In the genomic region with DNA sequence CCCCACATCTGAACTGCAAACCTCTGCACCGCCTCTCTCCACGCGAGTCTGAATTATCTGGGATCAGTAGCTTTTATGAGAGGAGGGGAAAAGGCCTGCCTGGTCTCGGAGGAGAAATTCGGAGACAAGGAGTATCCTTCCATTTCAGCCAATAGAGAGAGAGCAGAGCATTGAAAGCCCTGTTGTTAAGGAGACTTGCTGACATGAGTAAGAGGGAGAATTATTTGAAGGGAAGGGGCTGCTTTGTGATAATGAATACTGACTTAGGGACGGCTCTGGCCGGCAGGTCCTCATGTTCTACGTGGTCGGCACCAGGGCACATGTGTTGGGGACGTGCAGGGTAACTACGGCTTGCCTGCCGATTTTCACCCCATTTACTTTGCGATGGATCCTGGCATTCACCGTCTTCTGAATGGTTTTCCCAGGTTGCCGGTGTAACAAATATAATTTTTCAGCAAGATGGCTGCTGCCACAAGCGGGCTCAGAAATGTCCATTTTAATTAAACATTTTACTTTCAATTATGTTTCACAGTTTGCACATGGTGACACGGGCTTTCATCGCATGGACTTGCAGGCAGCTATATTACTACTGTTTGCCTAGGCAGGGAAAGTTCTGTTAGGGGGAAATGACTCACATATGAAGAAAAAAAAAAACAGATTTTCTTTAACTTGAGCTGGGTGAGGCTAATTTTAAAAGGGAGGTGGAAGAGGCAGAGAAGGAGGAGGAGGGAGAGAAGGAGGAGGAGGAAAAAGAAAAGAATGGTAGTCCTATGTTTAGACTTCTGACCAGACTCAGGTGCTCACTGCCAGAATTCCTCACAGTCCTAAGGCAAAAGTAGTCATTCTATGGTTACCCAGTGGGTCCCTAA, we compare ENCODE assay signal across 10 mouse cellular contexts.
DNase-seq lines count a peak whose midpoint lies in the region; ATAC-seq lines count a peak whose summit lies in the region.
"Had no signal": no experiment of that assay in that cellular context is flagged by ENCODE, and none has a peak within 500 bp of the region (broad histone marks: within the 10 kb centered on the region; RNA-seq: fewer than 3 reads in every experiment).

No protein-coding gene starts in this region.

- no peak for DNase-seq in heart, postnatal 14 days
- peak; percentile 19 for DNase-seq in right cerebral cortex, postnatal 25 days
- no peak for DNase-seq in right cerebral cortex, postnatal 10 days (ENCODE audit: low spot score in 2 of 2)
- DNase-seq: right cerebral cortex, adult 18-20 months had no signal

- H3K9ac ChIP-seq in heart, embryonic 12.5 days = no peak overlapping the region
- H3K9ac ChIP-seq in hindbrain, embryonic 13.5 days = peak overlapping the region; percentile 46; the same call in 1 of the 2 replicates
- 0 out of 2 replicates have a peak overlapping the region, but pooled peaks have one; percentile 6 for H3K9ac ChIP-seq in neural tube, embryonic 13.5 days
- H3K9ac ChIP-seq in intestine, embryonic 16.5 days (ENCODE audit: low read depth, low read length) = no peak overlapping the region
- H3K9ac ChIP-seq: liver, embryonic 14.5 days had no signal

- H3K9me3 ChIP-seq in heart, embryonic 12.5 days (replicated peaks) = no peaks in the 10 kb centered on the region
- no peaks in the 10 kb centered on the region for H3K9me3 ChIP-seq in hindbrain, embryonic 13.5 days
- H3K9me3 ChIP-seq in neural tube, embryonic 13.5 days = no peaks in the 10 kb centered on the region
- H3K9me3 ChIP-seq in intestine, embryonic 16.5 days (ENCODE audit: control insufficient read depth, low read length) = no peaks in the 10 kb centered on the region

- 50% methylated on average over 18 of the region's 18 CpGs for WGBS in heart, embryonic 12.5 days
- 36% methylated on average over 18 of the region's 18 CpGs for WGBS in hindbrain, embryonic 13.5 days
- WGBS in neural tube, embryonic 13.5 days = 31% methylated on average over 18 of the region's 18 CpGs
- 71% methylated on average over 18 of the region's 18 CpGs for WGBS in intestine, embryonic 16.5 days

- intact Hi-C loops in heart, postnatal 14 days (cut with DNase I) = loop anchor here (5.0 kb wide), 1 partner anchor 844 kb away; no protein-coding TSS in a partner anchor

- H3K36me3 ChIP-seq in heart, embryonic 12.5 days = no peaks in the 10 kb centered on the region
- no peaks in the 10 kb centered on the region for H3K36me3 ChIP-seq in hindbrain, embryonic 13.5 days
- H3K36me3 ChIP-seq in neural tube, embryonic 13.5 days = no peaks in the 10 kb centered on the region
- H3K36me3 ChIP-seq in intestine, embryonic 16.5 days (ENCODE audit: control insufficient read depth, insufficient read depth, low read length) = no peaks in the 10 kb centered on the region

- peak overlapping the region; percentile 44 for H3K4me2 ChIP-seq in heart, embryonic 12.5 days
- H3K4me2 ChIP-seq in hindbrain, embryonic 13.5 days = peak overlapping the region; percentile 48
- H3K4me2 ChIP-seq in neural tube, embryonic 13.5 days = peak overlapping the region; percentile 48
- H3K4me2 ChIP-seq in intestine, embryonic 16.5 days (ENCODE audit: low read depth, low read length) = no peak overlapping the region

- no peaks in the 10 kb centered on the region for H3K27me3 ChIP-seq in heart, embryonic 12.5 days (replicated peaks)
- peaks cover 14% of the 10 kb centered on the region; the same call in 1 of the 2 replicates for H3K27me3 ChIP-seq in hindbrain, embryonic 13.5 days
- peaks cover 33% of the 10 kb centered on the region for H3K27me3 ChIP-seq in neural tube, embryonic 13.5 days
- no peaks in the 10 kb centered on the region for H3K27me3 ChIP-seq in intestine, embryonic 16.5 days (replicated peaks; ENCODE audit: control insufficient read depth, insufficient read depth, low read length)

- no peak for ATAC-seq in heart, embryonic 12.5 days (ENCODE audit: insufficient number of reproducible peaks, low FRiP score)
- ATAC-seq in hindbrain, embryonic 13.5 days (ENCODE audit: low FRiP score) = no peak
- ATAC-seq in neural tube, embryonic 13.5 days (ENCODE audit: low read depth) = no peak
- no peak for ATAC-seq in intestine, embryonic 16.5 days
- no peak for ATAC-seq in erythroblast, adult 5-6 weeks (replicated peaks; ENCODE audit: low FRiP score, poor library complexity, severe bottlenecking)

- no peak overlapping the region for H3K27ac ChIP-seq in heart, embryonic 12.5 days (ENCODE audit: poor library complexity, severe bottlenecking)
- H3K27ac ChIP-seq in hindbrain, embryonic 13.5 days = peak overlapping the region; percentile 40; the same call in 1 of the 2 replicates
- 0 out of 2 replicates have a peak overlapping the region, but pooled peaks have one; percentile 5 for H3K27ac ChIP-seq in neural tube, embryonic 13.5 days (replicated peaks)
- no peak overlapping the region for H3K27ac ChIP-seq in intestine, embryonic 16.5 days (ENCODE audit: low read length)
- H3K27ac ChIP-seq: liver, embryonic 14.5 days had no signal

- no peak overlapping the region for H3K4me3 ChIP-seq in heart, embryonic 12.5 days
- H3K4me3 ChIP-seq in hindbrain, embryonic 13.5 days = peak overlapping the region; percentile 22
- H3K4me3 ChIP-seq in neural tube, embryonic 13.5 days = peak overlapping the region; percentile 20
- H3K4me3 ChIP-seq in intestine, embryonic 16.5 days (ENCODE audit: low read length) = no peak overlapping the region

- H3K4me1 ChIP-seq in heart, embryonic 12.5 days (replicated peaks) = no peaks in the 10 kb centered on the region
- H3K4me1 ChIP-seq in hindbrain, embryonic 13.5 days (replicated peaks) = peaks cover 8% of the 10 kb centered on the region; the same call in 1 of the 2 replicates
- peaks cover 19% of the 10 kb centered on the region for H3K4me1 ChIP-seq in neural tube, embryonic 13.5 days (replicated peaks)
- no peaks in the 10 kb centered on the region for H3K4me1 ChIP-seq in intestine, embryonic 16.5 days (ENCODE audit: control insufficient read depth, insufficient read depth, low read length)

Comparison
In these comparisons a context has a peak if more than half of its experiments do, and no peak if none do; other contexts are left out.
1. H3K27ac ChIP-seq: peak in hindbrain, embryonic 13.5 days (single experiment) and neural tube, embryonic 13.5 days (single experiment); none in heart, embryonic 12.5 days (single experiment) and intestine, embryonic 16.5 days (single experiment).
2. H3K4me3 ChIP-seq: peak in hindbrain, embryonic 13.5 days (single experiment) and neural tube, embryonic 13.5 days (single experiment); none in heart, embryonic 12.5 days (single experiment) and intestine, embryonic 16.5 days (single experiment).
3. H3K9ac ChIP-seq: peak in hindbrain, embryonic 13.5 days (single experiment) and neural tube, embryonic 13.5 days (single experiment); none in heart, embryonic 12.5 days (single experiment) and intestine, embryonic 16.5 days (single experiment).